Mouse (Mus musculus) small intestine, adult 10 weeks (tissue): ENCODE data around the gene Gm49391. TPM values are rescaled to one million over a fixed set of nuclear protein-coding genes. Genes with fewer than 3 reads are reported as not detected.

Source experiments
- polyA plus RNA-seq: library from polyadenylated mRNA; stranded (reverse); fragments of 350-450 nt; fragmentation: Illumina TruSeq; extraction: RNeasy Lipid Tissue Mini Kit (QIAGEN cat#74804); gene quantifications from one replicate; pipeline ENCODE4 v1.2.3, GENCODE M21; 2014; ENCODE audit warnings: low replicate concordance

Gm49391 gene
- polyA plus RNA-seq, result 7.6 TPM

GRCm38 (mm10) chr13:60936500-60936901, at the start of gene Gm49391, which contains the start of gene Ctla2a:
TSS of gene Gm49391 (minus strand) at chr13:60936571.
TSS of gene Ctla2a (minus strand) at chr13:60936625.

GRCm38 (mm10) chr13:60941884-60942283, 5.5 kb upstream of the Gm49391 start, which contains the start of gene Tpbpa:
TSS of gene Tpbpa (minus strand) at chr13:60941984.

DNA sequence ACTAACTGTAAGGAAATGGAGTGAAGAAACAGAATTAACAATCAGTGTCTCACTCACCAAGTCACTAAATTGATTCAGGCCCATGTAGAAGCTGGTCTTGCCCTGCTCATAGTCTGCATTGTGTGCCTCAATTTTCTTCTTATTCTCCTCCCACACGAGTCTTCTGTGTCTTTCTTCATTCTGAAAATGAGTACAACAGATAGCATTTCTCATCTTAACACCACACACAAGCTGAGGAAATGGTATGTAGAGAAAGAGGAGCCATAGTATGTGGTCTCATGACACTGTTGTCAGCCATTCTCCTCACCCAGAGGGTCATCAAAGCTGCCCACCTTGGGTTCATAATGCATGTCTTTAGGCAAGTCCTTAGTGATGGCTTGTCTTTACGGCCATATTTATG, 881 bp downstream of the Gm49391 start, which contains the start of gene Gm49393:
TSS of gene Gm49393 (minus strand) at position 101 of the 400 bp plus-strand sequence.

DNA sequence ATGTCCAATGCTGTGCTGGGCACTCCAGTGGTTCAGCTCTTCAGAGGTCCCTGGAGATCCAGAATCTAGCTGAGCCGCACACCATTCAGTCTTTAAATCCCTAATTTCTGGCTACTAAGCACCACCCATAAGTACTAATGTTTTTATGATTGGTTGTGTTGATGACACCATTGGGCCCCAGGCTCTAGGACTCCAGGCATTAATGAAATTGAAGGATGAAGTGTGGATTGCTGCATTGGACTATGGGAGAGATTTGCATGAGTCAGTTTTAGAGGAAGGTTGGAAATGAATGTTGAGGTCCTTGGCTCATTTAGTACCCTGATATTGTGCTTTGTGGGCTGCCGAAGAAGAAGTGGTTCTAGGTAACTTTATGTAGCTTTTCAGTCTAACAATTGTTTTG, 31.6 kb downstream of the Gm49391 start, which contains the start of gene Tpbpb:
TSS of gene Tpbpb (minus strand) at position 101 of the 400 bp plus-strand sequence.

DNA sequence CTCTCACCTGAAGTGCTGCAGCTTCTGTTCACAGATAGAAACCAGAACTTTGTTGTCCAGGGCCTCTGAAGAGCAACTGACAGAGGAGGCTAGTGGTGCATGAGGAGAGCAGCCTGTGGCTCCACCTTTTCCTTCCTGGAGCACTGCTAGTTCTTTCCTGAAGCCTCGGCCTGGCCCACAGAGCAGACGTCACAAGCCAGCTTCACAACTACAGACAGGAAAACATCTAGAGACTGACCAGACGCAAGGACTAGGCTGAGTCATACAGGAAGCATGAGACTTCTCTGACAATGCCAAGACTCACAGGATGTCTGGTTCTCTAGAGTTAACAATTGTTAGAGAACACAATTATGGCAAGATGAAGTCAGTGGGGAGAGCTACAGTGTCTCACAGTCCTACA, 39.0 kb downstream of the Gm49391 start, which contains the start of gene Ctla2b:
TSS of gene Ctla2b (minus strand) at position 120 of the 400 bp plus-strand sequence.

GRCm38 (mm10) chr13:60896794-60897193, 39.6 kb downstream of the Gm49391 start, which contains the start of gene Gm49392:
TSS of gene Gm49392 (minus strand) at chr13:60896894.

GRCm38 (mm10) chr13:60864281-60864680, 72.1 kb downstream of the Gm49391 start, which contains the start of gene 4930486L24Rik:
TSS of gene 4930486L24Rik (minus strand) at chr13:60864475.

Other genes starting within 250 kb of the Gm49391 start
- gene BC051665, start 150.2 kb downstream of the Gm49391 start, polyA plus RNA-seq, result not detected
- gene Ctsll3, start 133.7 kb downstream of the Gm49391 start, polyA plus RNA-seq, result not detected
- not detected for gene 4930486L24Rik, start 72.1 kb downstream of the Gm49391 start, polyA plus RNA-seq
- gene Gm49392, start 39.7 kb downstream of the Gm49391 start, polyA plus RNA-seq, result 0.33 TPM
- 4.1 TPM for gene Ctla2b, start 39.1 kb downstream of the Gm49391 start, polyA plus RNA-seq
- gene Tpbpb, start 31.7 kb downstream of the Gm49391 start, polyA plus RNA-seq, result not detected
- not detected for gene Gm49393, start 981 bp downstream of the Gm49391 start, polyA plus RNA-seq
- 9.5 TPM for gene Ctla2a, start 54 bp upstream of the Gm49391 start, polyA plus RNA-seq
- not detected for gene Tpbpa, start 5.4 kb upstream of the Gm49391 start, polyA plus RNA-seq
- not detected for gene Ctsj, start 69.4 kb upstream of the Gm49391 start, polyA plus RNA-seq
- not detected for gene Ctsq, start 104.1 kb upstream of the Gm49391 start, polyA plus RNA-seq
- not detected for gene Ctsr, start 227.7 kb upstream of the Gm49391 start, polyA plus RNA-seq